Mouse (Mus musculus) thymus, adult 18-20 months (tissue): Measurements from ENCODE around the gene Itpr1.

Source experiments
- DNase-seq, 2 experiments: peaks; one replicate each; pipeline ENCODE4 v3.0.0; 2022; ENCODE audit warnings: mixed read lengths in 2 of 2

The Itpr1 gene

DNA sequence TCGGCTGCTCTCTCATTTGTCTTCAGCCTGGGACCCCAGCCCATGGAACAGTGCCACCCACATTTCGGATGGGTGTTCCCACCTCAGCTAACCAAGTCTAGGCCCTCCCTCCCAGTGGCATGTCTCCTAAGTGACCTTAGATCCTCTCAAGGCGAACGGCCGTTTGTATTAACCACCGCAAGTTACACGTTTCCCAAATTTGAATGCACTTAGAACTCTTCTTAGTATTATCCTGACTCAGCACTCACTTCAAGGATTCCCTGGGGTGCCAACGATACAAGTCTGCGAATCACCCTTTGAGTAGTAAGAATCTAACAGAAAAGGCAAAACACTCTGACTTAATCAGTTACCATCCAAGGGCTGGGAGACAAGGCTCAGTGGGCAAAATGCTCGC, 311.7 kb downstream of the Itpr1 start:
- no peak for DNase-seq

GRCm38 (mm10) chr6:108527560-108527959, 314.7 kb downstream of the Itpr1 start:
- DNase-seq, result no peak

GRCm38 (mm10) chr6:108527993-108528392, 315.1 kb downstream of the Itpr1 start:
- no peak for DNase-seq

- no peak for DNase-seq
Observed at GRCm38 (mm10) chr6:108529150-108529549, 316.3 kb downstream of the Itpr1 start.

DNA sequence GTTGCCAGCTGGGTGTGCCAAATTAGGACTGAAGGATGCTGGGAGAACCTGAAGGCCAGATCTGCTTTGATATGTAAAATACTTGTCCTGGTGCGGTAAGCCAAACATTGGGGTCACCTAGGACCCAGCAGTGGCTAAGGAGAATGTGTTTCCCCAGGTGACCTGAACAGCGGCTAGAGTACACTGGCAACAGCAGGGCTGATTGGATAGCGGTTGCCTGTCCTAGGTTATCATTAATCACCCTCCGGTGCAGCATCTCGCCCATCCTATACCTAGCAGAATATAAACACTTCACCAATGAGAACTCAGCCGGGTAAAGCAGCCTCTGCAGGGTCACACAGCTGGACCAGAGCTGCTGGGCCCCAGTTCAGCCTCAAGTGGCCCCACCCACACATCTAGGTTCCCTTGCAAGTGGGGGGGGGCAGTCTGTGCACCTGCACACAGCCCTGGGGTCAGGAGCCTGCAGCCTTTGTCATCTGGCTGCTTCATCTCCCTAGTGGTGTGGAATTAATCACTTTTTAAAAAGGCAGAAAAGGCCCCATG, 318.0 kb downstream of the Itpr1 start:
- DNase-seq, result no peak

- DNase-seq, result peak in 1 of 2 experiments; percentile 32
Observed at GRCm38 (mm10) chr6:108531324-108532311, 318.7 kb downstream of the Itpr1 start.

DNA sequence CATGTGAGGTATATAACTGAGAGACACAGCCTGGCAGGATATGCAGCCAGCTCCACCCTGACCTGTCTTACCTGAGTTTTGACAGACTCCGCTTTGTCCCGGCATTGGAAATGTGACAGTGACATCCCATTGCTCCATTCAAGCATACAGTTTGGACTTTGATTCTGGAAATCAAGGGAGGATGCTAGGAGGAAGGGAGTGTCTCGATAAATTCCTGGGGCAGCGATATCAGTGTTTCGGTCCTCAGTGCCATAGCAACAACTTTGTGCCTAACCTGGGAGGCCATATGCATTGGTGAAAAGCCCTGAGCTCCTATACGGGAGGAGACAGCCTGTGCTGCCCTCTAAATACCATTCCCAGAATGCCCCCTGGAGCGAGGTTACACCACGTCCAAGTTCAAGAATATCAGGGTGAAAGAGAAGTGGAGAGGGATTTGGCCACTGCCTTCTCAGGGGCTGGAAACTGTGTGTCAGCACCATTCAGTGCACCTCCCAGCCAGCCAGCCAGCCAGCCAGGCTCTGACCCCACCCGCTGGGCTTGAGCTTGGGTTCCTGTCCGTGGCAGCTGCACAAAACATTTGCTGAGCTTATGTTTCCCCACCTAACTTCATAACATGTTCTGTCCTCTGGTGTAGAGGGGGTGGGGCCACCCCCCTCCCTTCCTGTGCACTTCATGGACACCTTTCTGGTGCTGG, 319.7 kb downstream of the Itpr1 start:
- DNase-seq, result peak; percentile 37 to 46

DNA sequence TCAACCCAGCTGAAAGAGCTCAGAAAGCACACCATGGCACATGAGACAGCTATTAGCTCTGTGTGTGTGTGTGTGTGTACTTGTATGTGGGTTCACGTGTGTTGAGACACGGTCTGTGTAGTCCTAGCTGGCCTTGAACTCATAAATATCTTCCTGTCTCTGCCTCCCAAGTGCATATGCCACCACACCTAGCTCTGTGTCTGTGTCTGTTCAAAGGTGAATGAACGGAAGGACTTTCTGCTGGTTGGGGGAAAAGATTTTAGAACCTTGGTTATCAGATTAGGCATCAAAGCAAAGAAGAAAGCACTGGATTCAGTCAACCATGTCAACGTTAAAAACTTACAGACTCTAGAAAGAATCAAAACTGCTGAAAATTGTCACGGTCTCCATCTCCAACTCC, 321.2 kb downstream of the Itpr1 start:
- DNase-seq, result no peak

GRCm38 (mm10) chr6:108534596-108534995, 321.7 kb downstream of the Itpr1 start:
- DNase-seq, result no peak

GRCm38 (mm10) chr6:108535309-108535708, 322.4 kb downstream of the Itpr1 start:
- DNase-seq, result no peak

DNA sequence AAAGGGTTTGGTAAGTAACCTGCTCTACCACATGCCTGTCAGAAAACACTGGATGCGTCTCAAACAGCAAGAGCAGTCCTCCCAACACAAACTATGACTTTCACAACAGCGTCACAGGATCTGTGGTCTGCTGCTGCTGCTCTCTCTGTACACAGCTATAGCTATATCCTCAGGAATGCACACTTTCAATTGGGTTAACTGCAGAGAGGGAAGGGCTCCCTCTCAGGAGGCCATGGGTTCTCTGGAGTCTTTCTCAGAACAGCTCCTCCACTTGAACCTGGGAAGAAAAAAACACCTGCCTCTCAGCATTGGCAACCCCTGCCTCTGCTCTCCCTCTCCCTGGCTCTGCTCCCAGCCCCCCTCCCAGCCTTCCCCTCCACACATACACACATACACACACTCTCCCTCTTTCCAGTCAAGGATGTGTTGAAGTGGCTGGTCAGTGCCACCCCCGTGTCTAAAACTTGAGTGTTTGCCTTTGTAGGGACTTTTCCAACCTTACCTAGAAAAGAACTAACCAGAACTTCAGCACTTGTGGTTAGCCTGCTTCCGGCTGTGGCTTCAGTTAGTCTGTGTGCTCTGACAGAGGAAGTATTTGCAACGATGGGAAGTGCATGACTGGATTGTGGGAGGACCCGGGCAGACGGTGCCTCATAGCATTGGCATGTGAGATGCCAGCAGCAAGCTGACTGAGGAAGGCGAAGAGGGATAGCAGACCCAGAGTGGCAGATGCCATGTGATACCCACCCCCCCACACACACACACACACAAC, 323.8 kb downstream of the Itpr1 start:
- DNase-seq, result peak; percentile 53 to 67

DNA sequence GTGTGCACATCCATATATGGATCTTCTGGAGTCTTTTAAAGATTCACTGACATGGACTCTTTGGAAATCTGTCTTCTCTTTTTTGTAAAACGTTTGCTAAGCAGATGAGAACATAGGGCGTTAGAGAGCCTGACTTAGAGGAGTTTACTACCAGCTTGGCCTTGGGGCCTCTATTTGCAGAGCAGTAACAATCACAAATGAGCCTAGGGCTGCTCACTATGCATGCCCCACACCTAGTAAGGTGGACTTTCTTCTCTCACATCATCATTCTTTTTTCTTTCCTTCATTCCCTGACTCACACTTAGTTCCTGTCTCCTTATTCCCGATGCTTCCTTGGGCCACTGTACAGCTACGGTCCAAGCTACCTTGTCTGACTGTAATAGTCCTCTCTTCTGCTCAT, 325.5 kb downstream of the Itpr1 start:
- no peak for DNase-seq

GRCm38 (mm10) chr6:108540441-108540840, 327.5 kb downstream of the Itpr1 start:
- no peak for DNase-seq

DNA sequence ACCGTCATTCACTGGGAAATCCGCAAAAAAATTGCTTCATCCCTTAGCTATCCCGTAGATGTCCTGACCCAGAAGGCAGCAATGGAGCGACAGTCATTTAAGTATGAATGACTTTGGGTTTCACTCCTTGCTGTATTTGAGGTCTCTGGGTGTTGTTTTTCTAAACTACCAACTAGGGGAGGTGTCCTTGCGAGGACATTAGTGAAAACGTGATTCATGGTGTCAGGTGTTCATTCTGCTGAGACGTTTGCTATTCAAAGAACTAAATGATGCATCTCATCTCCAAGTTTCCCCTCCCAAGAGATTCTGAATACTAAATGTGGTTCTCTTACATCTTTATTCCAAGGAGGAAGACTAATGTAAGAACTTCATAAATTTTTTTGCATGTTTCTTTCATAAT, 332.0 kb downstream of the Itpr1 start:
- no peak for DNase-seq

- DNase-seq, result no peak
Observed at GRCm38 (mm10) chr6:108545464-108545863, 332.6 kb downstream of the Itpr1 start.

DNA sequence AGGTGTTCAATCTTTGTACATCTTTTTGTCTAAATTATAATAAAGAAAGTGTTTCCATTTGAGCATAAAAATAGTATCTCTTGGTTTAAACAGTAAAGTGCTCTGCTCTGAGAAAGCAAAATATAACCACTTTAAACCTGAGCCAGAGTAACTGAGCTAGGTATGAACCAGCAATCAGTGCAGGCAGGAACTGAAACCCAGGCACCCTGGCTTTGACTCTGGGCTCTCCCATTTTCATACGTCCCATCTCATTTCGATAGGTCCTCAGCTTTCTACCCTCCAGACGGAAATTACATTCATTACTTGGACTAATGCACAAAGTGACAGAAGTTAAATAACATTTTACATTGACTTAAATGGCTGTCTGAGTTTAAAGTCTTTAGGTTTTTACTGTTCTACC, 335.5 kb downstream of the Itpr1 start:
- no peak for DNase-seq

- DNase-seq, result no peak
Observed at GRCm38 (mm10) chr6:108549495-108549935, 336.6 kb downstream of the Itpr1 start.

GRCm38 (mm10) chr6:108551725-108552620, 339.1 kb downstream of the Itpr1 start:
- no peak for DNase-seq

GRCm38 (mm10) chr6:108553013-108553412, 340.1 kb downstream of the Itpr1 start:
- no peak for DNase-seq

GRCm38 (mm10) chr6:108553536-108553935, 340.6 kb downstream of the Itpr1 start:
- no peak for DNase-seq

- no peak for DNase-seq
Observed at GRCm38 (mm10) chr6:108554389-108554788, 341.5 kb downstream of the Itpr1 start.

DNA sequence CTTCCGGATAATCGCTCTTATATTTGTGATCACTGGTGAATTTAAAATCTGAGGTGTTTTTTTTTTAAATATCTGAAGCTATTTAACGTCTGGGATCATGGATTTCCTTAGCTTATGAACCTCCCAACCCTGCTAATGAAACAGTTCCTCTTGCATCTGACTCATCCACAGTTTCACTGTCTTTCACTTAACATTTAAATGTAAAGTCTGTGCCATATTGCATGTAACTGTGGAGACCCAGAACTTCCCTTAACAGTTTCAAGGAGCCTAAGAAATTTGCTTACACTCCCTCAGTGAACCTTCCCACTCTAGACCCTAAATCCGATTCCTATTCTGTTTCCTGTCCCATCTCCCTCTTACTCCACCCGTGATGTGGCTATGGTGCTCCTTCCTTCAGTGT, 342.0 kb downstream of the Itpr1 start:
- no peak for DNase-seq
